Mouse (Mus musculus): ENCODE data around the gene Gpalpp1.

Gene Gpalpp1

DNA sequence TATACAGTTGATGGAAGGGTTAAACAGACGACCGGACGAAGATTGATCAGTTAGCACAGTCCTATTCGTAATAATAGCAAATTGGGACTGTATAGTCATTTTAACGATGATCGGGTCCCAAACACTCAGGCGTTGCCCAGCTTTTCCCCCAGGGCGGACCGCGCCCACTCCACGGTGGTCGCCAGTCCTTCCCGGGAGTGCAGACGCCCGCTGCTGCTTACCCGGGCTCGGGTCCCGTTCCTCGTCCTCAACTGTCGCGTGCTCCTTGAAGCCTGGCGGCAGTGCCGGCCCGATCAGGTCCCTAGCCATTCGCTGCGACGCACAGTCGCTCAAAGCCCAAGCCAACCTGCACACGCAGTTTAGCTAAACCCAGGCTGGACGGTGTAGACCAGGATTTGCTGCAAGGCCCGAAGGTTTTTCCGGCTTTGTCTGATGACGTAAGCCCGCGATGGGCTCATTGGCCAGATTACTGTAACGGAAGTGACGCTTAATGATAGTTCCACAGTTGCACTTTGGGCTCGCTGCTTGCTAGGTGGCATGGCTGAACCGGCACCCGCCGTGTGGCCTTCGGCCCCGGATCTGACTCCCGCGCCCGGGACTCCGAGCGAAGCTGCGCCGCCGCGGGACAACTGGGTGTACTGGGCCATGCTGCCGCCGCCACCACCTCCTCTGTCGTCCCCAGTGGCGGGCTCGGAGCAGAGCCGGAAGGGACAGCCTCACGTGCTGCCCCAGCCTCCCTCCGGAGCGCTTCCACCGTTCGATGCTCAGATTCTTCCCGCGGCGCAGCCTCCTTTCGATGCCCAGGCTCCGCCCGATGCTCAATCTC is at the start of gene Gpalpp1, which contains the start of gene Nufip1:
Gene Gpalpp1 (minus strand): TSS at position 365 of the 826 bp plus-strand sequence.
Gene Nufip1 (plus strand): TSS at position 496 of the 826 bp plus-strand sequence.
- DNase-seq (ENCODE audit: extremely low spot score): peak; percentile 95

DNA sequence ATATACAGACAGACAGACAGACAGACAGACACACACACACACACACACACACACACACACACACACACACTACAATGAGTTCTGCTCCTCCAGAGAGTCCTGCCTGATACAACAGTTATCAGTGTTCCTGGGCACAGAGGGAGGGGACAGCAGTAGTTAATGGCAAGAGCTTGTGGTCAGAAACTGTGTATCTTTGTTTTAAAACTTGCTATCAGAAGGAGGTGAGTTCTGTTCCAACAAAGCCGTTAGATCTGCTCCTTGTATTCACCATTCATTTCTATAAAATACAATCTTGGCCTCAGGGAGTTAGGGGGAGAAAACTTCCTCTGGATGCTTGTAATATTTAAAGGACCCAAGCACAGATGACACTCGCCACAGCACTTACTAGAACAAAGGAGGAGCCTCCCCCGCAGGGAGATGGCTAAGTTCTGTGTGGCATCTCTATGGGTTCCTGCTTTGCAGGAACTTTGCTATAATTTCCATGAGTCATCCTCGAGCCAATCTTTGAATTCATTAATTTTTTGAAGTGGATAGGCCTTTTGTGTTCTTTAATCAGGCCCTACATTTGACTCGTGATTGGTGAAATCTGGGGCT is 47.7 kb upstream of the Gpalpp1 start:
- no peak for DNase-seq (ENCODE audit: extremely low spot score)

DNA sequence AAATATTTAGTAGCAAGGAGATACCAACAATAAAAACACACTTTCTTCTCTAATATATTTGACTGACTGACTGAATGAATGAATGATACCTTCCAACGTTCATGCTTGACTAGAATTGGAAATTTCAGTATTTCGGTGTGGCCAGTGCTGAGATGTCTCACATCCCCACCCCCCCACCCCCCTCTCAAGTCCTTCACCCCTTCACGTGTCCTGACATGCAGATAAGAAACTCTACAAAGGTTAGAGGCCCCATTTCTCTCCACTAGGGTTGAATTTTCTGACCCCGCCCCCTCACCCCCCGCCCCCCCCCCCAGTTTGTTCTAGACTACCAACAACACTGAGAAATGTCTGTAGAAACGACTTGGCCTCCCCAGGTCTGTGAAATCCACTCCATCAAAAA is 43.3 kb upstream of the Gpalpp1 start:
- DNase-seq (ENCODE audit: extremely low spot score): no peak

DNA sequence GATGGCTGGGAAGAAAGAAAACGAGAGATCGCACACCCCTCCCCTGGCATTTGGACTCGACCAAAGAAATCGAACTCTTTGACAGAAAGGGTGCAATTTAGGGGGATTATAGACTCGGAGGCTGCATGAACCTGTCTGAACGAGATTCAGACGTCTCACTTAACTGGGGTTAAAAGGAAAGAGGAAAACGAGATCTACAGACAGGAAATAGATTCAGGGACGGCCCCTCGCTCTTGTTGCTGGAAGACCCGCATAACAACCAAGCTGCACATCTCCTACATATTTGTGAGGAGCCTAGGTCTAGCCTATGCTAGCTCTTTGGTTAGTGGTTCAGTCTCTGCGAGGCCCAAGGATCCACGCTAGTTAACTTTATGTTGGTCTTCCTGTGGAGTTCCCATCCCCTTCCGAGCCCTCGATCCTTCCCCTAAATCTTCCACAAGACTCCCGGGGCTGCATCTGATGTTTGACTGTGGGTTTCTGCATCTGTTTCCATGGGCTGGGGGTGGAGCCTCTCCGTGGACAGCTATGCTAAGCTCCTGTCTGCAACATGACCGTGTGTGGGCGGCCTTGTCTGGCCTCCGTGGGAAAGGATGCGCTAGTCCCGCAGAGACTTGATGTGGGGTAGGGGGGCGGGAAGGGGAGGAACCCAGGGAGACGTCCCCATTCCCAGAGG is 42.6 kb upstream of the Gpalpp1 start:
- DNase-seq (ENCODE audit: extremely low spot score): peak; percentile 68

DNA sequence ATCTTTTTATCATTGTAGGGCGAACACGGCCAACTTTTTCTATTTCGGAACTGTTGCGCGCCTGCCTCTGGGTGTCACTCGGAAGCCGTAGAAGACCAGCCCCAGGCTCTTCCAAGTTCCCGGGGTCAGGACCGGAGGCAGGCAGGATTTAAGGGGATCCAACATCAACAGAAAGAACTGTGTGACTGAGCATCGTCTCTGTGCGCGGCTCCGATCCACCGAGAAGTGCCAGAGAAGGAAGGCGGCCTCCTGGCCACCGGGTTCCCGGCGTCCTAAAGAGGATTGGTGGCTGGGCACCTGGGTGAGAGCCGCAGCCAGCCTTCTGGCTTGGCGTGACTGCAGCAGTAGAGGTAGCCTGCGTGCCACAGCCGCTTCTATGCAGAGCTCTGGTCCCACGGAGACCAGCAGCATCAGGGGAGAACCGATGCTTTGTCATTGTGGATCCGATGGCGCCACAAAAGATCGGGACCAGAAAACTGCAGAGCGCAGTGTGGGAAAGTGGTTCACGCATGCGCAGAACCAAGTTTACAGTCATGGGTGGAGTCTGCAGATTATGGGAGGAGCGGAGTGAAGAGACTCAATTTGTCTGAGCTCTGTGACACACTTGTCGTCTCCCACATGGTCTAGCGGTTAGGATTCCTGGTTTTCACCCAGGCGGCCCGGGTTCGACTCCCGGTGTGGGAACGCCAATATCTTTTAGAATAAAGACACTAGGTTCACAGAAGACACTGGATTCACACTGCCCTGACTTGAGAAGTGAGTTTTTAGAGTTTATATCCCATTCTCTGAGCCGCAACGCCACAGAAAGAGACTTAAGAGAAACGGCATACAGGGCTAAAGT is 41.8 kb upstream of the Gpalpp1 start:
- peak; percentile 98 for DNase-seq (ENCODE audit: extremely low spot score)

DNA sequence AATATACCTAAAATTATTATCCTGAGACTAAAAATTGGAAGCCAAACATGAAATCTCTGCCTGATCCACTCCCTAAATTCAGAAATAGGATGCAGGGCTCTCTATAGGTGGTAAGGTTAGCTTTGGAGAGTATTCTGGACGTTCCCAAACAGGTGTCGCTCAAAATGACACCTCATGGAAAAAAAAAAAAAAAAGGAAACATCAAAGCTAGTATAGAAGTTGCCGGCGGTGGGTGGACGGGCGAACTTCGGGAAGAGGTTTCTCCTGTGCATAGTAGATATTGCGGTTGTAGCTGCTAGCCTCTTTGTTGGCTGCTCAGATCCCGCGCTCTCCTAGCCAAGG is 41.2 kb upstream of the Gpalpp1 start:
- DNase-seq (ENCODE audit: extremely low spot score): no peak

DNA sequence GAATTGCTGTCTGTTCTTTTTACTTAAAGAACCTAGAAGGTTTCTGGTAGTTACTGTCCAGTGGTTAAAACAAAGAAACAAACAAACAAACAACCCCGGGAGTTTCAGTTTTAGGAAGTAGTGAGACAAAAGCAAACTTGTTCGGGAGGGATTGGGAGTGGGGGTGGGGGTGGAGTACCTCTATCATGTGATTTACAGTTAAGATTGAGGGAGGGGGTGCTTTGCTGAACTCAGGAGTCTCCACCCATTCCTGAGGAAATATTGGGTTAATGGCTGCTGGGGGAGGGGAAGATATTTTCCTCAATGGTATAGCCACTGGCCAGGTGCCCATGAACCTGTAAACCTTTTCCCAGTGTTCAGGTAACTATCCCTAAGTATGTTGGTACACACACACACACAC is 40.5 kb upstream of the Gpalpp1 start:
- no peak for DNase-seq (ENCODE audit: extremely low spot score)

DNA sequence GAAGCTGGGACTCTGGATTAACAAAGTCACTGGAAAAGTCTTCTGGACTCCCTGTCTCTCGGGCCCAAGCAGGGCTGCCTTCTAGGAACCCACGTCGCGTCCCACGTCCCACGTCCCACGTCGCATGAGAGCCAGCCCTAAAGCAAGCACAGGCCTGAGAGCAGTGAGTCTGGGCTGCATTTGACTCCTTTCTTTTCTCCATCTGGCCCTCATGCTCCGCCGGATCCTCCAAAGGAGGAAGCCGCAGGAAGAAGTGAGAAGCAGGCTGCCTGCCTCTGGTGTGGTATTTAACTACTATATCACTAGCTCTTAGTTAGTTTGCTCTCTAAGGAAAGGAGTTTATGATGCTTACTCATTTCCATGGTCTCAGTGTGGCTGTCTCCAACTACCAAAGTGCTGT is 39.9 kb upstream of the Gpalpp1 start:
- DNase-seq (ENCODE audit: extremely low spot score): no peak

DNA sequence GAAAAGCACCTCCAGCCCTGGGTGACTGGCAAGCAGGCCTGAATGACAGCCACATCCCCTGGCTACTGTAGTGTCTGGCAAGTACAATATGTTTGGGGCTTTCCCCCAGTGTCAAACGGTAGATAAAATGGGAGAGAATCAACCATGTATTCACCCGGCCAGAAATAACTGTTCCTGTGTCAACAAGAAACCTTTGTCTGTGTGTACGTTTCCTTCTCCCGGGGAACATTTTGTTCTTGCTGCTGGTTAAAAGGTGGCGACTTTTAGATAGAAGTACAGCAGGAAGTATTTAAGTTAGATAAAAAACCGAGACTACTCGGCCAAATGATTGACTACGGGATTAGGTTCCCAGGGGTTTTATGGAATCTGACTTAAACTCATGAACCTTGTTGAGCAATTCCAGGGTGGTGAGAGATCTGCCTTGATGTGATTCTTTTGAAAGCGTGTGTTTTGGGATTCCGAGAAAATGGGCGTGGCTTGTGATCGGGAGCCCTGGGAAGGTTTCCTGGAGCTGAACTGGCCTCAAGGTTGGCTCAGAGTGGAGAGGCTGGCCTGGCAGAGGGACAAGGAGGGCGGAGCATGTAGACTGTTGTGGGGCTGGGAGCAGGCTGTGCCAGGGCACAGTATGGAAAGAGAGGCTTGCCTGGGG is 39.1 kb upstream of the Gpalpp1 start:
- peak; percentile 44 for DNase-seq (ENCODE audit: extremely low spot score)

DNA sequence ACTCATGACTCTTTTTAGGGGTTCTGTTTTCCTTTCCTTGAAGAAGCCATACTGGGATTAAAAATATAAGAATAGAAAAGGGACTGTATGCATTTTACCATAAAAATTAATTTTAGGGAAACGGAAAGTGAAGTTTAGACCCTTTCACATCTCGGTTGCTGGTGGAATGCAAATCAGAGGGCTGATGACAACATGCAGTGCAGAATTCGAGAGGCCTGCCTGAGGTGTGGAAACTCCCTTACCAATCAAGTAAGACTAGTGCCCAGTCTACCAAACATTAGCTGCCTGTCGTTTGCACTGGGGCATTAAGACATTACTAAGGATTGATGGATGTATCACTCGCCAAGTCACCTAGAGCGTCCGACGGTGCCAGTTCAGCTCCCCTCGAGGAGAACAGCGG is 37.7 kb upstream of the Gpalpp1 start:
- no peak for DNase-seq (ENCODE audit: extremely low spot score)

DNA sequence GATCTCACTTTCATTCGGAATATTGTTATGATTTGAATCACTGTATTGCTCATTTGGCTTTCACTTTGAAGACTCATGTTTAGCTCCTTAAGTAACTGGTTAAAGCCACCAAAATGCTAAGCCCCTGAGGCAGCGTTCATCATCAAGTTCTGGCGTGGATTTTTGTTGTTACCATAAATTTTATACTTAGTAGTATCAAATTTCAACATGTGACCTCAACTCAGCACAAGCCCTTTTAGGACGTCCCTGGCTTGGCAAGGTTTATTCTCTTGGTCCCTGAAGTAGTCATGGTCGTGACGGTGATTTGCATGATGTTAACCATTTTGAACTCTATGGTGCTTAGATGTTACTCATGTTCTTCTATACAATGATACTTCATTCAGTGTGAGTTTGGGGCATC is 36.5 kb upstream of the Gpalpp1 start:
- DNase-seq (ENCODE audit: extremely low spot score): no peak

DNA sequence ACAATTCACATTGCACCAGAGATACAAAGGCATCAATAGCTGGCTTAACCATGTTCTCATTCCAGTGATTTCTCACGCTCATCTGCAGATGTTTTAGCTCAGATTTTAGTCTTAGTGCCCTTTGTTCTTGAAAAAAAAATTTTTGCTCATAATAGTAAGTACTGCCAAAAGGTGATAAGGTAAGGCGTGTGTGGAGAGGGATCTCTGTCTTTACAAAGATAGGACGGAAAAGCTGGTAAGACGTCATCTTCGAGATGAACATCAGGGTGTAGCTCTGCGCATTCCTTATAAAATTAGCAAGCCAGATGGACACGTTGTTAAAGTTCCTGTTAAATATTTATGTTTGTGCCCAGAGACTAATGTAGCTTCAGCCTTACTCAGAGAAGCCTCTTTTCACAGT is 35.3 kb upstream of the Gpalpp1 start:
- DNase-seq (ENCODE audit: extremely low spot score): no peak

DNA sequence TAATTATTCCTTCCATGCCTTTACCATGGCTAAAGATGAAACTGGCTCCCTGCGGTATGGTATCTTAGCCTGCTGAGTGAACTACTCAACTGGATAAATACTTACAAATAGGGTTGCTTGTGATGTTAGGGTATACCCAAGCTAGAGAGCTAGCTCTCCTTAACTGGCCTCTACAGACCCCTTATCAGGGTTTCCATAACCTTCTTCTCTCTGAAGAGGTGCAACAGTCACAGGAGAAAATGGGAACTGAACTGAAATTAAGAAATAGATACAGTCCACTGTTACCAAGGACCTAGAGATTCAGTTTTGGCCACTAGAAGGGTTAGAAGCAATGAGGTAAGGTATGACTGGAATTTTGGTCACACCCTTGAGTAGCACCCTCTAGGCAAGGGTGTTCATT is 34.7 kb upstream of the Gpalpp1 start:
- no peak for DNase-seq (ENCODE audit: extremely low spot score)

DNA sequence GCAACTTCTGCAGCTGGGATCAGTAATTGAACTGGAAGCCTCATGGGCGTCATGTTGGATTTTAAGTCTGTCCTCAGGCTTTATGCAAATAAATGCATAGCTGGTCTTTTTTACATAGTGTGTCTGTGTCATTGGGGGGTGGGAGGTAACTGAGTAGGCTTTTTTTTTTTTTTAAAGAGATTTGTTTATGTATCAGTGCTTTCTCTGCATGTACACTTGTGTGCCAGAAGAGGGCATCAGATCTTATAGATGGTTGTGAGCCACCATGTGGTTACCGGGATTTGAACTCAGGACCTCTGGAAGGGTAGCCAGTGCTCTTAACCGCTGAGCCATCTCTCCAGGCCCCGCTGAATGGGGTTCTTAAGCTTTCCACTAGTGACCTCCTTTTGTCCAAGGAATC is 24.4 kb upstream of the Gpalpp1 start:
- DNase-seq (ENCODE audit: extremely low spot score): no peak

DNA sequence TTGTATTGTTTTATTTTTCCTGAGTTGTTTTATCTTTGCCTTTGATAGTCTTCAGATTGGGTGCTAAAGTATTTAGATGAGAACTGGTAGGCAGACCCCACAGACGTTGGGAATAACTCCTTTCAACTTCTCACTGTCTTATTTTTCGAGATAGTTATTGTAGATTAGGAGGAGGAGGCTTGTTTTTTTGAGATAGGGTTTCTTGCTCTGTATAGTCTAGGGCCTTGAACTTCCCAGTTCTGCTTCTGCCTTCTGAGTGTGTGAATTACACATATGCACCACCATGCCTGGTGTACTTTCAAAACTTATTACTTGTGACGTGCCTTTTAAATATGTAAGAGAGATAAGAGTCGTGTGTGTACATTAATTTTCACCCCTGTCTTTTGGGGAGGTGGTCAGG is 17.6 kb upstream of the Gpalpp1 start:
- DNase-seq (ENCODE audit: extremely low spot score): no peak

DNA sequence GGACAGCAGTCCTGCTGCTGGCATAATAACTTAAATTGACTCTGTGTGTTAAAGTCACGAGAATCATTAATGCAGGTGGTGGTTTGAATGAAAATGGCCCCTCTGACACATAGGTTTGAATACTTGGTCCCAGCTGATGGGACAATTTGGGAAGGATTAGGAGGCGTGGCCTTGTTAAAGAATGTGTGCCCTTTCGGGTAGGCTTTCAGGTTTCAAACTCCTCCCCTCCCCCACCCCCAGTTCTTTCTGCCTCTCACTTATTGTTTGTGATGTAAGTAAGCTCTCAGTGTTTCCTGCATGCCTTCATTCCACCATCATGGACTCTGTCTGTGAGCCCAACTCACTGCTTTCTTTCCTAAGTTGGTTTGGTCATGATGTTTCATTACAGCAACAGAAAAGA is 16.8 kb upstream of the Gpalpp1 start:
- no peak for DNase-seq (ENCODE audit: extremely low spot score)

DNA sequence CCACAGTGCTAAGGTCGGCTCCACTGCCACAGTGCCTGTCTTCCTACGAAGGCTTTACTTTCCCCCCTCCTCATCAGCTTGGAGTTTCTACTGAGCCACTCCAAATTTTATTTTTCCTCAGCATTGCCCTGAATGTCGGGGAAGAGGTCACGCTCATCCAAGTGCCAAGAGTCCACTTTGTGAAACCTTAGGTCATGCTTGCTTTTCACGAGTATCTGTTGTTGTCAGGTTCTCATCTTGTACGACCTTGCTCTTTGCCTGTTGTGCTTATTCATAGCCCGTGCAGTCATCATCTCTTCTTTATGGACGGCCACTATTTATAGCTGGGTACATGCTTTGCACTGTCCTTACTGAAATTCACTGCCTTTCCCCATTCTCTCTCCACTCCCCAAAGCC is 12.1 kb upstream of the Gpalpp1 start:
- DNase-seq (ENCODE audit: extremely low spot score): no peak

DNA sequence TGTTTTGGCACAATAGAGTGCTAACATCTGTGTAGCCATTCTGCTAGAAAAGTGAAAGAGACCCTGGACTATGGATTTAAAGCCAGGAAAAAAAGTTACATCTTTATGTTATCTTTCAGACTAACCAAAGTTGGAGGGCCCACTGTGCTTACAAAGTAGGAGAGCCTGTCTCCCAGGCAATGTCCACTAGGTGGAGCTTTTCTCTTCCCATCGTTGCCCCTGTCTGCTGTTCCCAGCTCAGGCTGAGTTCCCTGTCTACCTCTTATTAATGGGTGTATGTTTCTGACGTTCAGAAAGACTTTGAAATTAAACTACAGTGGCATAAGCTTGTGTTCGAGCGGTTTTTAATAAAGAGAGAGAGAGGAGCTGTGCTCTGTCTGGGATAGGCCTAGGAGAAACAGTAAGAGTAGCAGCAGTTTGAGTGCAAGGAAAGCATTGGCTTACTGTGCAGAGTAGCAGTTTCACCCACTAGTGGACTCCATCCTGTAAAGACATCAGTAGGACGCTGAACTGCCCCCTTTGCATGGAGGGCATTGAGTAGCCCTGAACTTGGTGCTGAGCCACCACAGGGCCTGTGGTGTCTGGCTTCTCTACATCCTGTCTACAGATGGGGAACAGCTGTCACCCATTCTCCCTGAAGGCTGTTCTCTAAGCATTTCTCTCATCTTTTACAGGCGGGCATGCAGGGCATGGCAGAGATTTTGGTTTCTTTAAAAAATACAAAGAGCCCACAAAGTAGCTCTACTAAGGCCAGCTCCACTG is 11.5 kb upstream of the Gpalpp1 start:
- DNase-seq (ENCODE audit: extremely low spot score): peak; percentile 42

DNA sequence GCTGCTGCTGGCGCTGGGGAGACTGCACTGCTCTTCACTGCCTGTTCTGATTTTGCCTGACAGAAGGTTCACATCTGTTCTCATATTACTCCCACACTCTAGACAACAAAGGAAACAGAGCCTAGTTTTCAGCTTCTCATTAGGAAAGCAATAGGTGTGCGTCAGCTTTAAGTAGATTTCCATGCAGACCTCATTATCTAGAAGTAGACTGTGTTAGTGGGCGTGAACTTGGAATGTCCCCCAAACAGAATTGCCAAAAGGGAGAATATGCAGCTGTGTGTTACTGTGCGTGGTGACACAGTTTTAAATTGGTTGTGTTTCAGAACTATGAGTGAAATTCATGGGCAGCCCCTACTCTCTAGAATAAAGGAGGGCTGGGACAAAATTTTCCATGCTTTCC is 9.9 kb upstream of the Gpalpp1 start:
- no peak for DNase-seq (ENCODE audit: extremely low spot score)

DNA sequence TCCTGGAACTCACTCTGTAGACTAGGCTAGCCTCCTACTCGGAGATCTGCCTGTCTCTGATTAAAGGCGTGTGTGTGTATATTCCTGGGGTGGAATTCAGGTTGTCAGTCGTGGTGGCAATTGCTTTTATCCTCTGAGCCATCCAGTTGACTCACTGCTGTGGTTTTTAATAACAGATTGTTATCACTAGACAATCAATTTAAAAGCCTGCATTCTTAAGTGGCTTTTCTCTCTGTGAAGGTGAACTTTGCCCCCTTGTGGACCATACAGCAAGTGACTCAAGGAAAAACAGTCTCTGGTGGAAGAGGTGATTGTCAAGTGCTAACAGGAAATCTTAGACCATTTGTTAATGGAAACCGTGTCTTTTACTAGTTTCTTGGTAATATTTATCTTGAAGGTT is 8.4 kb upstream of the Gpalpp1 start:
- DNase-seq (ENCODE audit: extremely low spot score): no peak

DNA sequence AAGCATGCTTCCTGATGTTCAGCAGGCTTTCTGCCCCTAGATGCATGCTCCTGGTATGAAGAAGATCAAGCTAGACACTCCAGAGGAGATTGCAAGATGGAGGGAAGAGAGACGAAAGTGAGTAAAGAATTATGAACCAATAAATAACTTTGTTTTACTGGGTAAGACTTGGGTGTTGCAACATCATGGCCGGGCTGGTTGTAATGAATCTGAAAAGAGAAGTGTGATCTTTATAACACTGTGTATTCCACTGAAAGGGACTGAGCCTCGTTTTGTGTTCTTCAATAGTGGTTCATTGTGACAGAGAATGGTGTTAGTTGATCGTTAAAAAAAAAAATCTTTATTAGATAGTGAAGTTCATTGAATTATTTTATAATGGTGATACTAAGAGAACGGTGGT is 5.2 kb upstream of the Gpalpp1 start:
- DNase-seq (ENCODE audit: extremely low spot score): no peak

All from embryo, embryonic 9.5 days (tissue).